Mouse (Mus musculus) heart, embryonic 11.5 days (tissue): Measurements from ENCODE around the gene Stap1. TPM values are rescaled to one million over a fixed set of nuclear protein-coding genes. Genes with fewer than 3 reads are reported as not detected.

Source experiments
- polyA plus RNA-seq: library from polyadenylated mRNA; unstranded; fragments of >200 nt; fragmentation: Nextera tagmentation; extraction: Ambion mirVana; gene quantifications from 2 replicates; pipeline ENCODE4 v1.2.1, GENCODE M21; 2014

Gene Stap1
- polyA plus RNA-seq, 1 experiment from 2014 or later = 0.29 TPM

Other genes starting within 250 kb of the Stap1 start
- gene Cenpc1, start 6.2 kb upstream of the Stap1 start, polyA plus RNA-seq = 27.1 and 27.7 TPM in 2 replicates
- 14.3 and 15.6 TPM in 2 replicates for gene Uba6, start 101.1 kb downstream of the Stap1 start, polyA plus RNA-seq
- not detected in 2 replicates for gene Gnrhr, start 126.2 kb downstream of the Stap1 start, polyA plus RNA-seq
- gene Tmprss11c, start 217.6 kb downstream of the Stap1 start, polyA plus RNA-seq = not detected in 2 replicates